Mouse (Mus musculus): ENCODE data around the gene Enpp1. TPM values are rescaled to one million over a fixed set of nuclear protein-coding genes. Genes with fewer than 3 reads are reported as not detected.

Gene Enpp1
- polyA plus RNA-seq, 1 experiment from 2014 or later, result 0.62 TPM

DNA sequence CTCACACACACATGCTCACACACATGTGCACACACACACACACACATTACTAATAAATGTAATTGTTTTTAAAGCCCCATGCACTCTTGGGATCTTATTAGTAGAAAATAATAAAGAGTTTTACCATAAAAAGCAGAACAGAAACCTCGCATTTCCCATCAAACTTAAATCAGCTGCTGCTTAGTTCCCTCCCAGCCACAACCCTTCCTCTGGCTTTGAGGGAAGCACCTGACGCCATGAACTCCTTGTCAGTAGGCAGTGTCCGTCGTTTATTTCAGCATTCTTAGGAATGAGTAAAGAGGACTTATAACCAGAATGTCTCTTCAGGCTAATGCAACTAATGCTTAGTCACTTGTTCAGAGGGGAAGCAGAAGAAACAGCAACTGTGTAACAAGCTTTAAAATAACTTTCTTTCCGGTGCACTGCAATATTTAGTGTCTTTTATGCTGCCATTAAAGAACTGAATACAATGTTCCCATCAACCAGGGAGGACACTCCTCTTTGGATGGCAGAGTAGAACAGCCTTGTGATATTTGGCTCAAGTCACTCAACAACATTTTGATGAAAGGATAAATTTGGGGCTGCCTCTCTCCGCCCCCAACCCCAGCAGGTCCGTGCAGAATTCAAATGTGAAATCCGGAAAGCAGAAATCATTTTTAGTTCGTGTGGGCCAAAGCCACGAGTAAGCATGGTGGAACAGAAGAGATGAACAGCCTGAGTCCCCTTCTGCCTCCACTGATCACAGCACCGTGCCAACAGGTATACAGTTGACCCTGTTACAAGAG, 69.0 kb downstream of the Enpp1 start:
- H3K4me1 ChIP-seq, result peaks cover 23% of the 10 kb centered on the region
- no peaks in the 10 kb centered on the region for H3K27me3 ChIP-seq (replicated peaks; ENCODE audit: low read depth, poor library complexity, severe bottlenecking)
- 89% methylated on average over 11 of the region's 11 CpGs for WGBS
- H3K9me3 ChIP-seq, result no peaks in the 10 kb centered on the region
- no peak for DNase-seq (ENCODE audit: low spot score)
- no peaks in the 10 kb centered on the region for H3K36me3 ChIP-seq (replicated peaks)
- no peak overlapping the region for H3K4me3 ChIP-seq
- no peak overlapping the region for H3K27ac ChIP-seq (replicated peaks)

DNA sequence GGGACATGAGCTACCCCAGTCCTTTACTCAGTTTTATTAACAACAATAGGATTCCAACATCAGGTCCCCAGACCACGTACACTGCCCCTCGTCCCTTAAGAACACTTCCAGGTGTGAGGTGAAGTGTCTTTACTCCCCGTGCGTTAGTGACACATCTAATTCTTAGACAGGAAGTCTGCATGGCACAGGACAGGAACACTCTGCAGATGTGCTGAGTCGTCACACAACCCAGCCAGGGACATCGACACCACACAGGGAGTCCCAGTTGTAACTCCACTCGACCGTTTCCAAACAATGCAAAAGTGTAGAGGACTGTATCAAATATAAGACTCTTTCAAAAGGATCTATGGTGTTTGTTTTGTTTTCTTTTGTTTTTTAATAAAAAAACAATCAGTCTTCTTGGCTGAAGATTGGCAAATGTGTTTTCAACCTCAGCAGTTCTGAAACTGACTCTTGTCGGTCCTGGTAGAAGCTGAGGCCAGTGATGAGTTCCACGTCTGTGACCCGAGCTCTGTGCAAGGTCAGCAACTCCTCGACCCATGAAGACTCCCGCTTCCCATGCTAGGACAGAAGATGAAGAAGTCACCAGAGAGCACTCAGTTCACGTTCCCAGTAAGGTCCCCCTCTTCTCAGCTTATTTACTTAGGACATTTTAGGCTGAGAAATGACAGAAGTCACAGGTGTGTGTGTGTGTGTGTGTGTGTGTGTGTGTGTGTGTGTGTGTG, 70.4 kb downstream of the Enpp1 start:
- Histone ChIP-seq H3K36me3 (replicated peaks) (no peaks in the 10 kb centered on the region), H3K27me3 (replicated peaks; ENCODE audit: low read depth, poor library complexity, severe bottlenecking) (no peaks in the 10 kb centered on the region), H3K9me3 (no peaks in the 10 kb centered on the region), H3K27ac (replicated peaks) (no peak overlapping the region), H3K4me1 (peaks cover 25% of the 10 kb centered on the region), H3K4me3 (no peak overlapping the region)
- 57% methylated on average over 14 of the region's 14 CpGs for WGBS
- DNase-seq (ENCODE audit: low spot score), result no peak

DNA sequence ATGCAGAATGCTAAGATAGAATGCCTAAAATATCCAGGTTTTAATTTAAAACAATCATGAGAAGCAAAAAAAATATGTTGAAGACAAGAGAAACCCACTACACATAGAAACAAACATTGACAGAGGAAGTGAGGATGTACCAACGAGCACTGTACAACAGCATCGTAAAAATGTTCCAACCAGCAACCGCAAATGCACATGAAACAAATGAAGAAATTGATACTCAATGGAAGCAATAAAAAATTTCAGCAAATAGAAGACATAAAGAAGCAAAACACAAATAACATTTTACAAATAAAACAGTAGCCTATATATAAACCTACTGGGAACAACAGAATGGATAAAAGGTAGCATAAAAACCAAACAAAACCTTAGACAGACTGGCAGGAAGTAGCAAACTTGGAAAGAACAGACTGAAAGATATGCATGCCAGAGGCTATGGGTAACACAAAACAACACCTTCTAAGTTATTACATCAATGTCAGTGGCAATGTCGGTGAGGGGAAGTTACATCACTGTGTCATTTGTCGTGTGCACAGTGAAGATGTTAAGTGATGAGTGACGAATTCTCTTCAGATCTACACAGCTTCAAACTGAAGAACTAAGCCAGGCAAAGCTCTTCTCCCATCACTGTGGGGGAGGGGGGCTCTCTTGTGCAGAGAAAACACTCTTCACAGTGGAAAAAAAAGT, 71.6 kb downstream of the Enpp1 start:
- no peak for DNase-seq (ENCODE audit: low spot score)
- H3K4me1 ChIP-seq, result peaks cover 25% of the 10 kb centered on the region
- whole genome bisulfite sequencing, result 82% methylated on average over 6 of the region's 6 CpGs

DNA sequence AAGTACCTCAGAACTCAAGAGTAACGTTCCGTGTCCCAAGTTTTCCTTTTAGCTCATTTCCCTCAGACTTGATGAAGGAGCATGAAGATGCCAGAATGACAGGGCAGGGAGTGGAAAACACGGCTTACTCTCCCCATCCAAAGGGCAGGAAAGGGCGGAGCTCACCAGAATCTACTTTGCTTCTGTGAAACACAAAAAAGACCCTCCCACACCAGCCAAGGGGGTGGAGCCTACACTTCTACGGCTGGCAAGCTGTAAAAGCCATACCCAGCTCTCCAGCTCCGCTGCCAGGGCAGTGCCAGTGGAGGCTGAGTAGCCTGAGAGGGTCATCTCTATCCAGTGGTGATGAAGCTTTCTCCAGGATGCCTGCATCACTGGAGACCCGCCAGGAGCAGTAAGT, 72.4 kb downstream of the Enpp1 start:
- no peak overlapping the region for H3K4me3 ChIP-seq
- H3K27ac ChIP-seq (replicated peaks), result no peak overlapping the region
- DNase-seq (ENCODE audit: low spot score), result no peak
- H3K4me1 ChIP-seq, result peaks cover 25% of the 10 kb centered on the region
- H3K27me3 ChIP-seq (replicated peaks; ENCODE audit: low read depth, poor library complexity, severe bottlenecking), result no peaks in the 10 kb centered on the region
- 66% methylated on average over 7 of the region's 7 CpGs for WGBS
- H3K36me3 ChIP-seq (replicated peaks), result no peaks in the 10 kb centered on the region
- H3K9me3 ChIP-seq, result no peaks in the 10 kb centered on the region

More for the DNA sequence above, 71.6 kb downstream of the Enpp1 start:
- Histone ChIP-seq H3K27ac (replicated peaks) (no peak overlapping the region), H3K9me3 (no peaks in the 10 kb centered on the region), H3K4me3 (no peak overlapping the region), H3K27me3 (replicated peaks; ENCODE audit: low read depth, poor library complexity, severe bottlenecking) (no peaks in the 10 kb centered on the region), H3K36me3 (replicated peaks) (no peaks in the 10 kb centered on the region)

- Histone ChIP-seq H3K27ac (replicated peaks) (0 out of 2 replicates have a peak overlapping the region, but pooled peaks have one; percentile 7), H3K9me3 (no peaks in the 10 kb centered on the region), H3K27me3 (replicated peaks; ENCODE audit: low read depth, poor library complexity, severe bottlenecking) (no peaks in the 10 kb centered on the region), H3K4me1 (peaks cover 25% of the 10 kb centered on the region), H3K36me3 (replicated peaks) (no peaks in the 10 kb centered on the region), H3K4me3 (no peak overlapping the region)
- 50% methylated on average over 10 of the region's 10 CpGs for WGBS
- DNase-seq (ENCODE audit: low spot score), result peak; percentile 49
Observed at GRCm38 (mm10) chr10:24638306-24639070, 73.5 kb downstream of the Enpp1 start.

DNA sequence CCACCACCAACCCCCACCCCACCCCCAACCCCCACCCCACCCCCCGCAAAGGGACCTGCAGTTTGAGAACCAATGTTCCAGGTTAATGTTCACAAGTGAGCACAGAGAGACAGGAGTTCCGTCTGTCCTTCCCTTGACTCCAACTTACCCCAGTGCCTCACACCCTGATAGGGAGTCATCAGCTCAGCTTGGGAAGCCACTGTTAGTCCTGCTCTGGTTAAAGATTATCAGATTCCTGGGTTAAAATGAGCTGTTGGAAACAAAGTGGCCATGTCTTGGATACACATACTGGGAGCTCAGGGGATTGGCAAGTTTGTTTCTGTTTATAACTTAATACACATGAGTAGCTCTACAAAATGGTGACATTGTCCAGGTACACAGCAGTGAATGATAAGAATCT, 75.0 kb downstream of the Enpp1 start:
- WGBS, result 87% methylated on average over 2 of the region's 2 CpGs
- H3K27me3 ChIP-seq (replicated peaks; ENCODE audit: low read depth, poor library complexity, severe bottlenecking), result no peaks in the 10 kb centered on the region
- DNase-seq (ENCODE audit: low spot score), result no peak
- no peaks in the 10 kb centered on the region for H3K9me3 ChIP-seq
- H3K36me3 ChIP-seq (replicated peaks), result no peaks in the 10 kb centered on the region
- no peak overlapping the region for H3K4me3 ChIP-seq
- peaks cover 25% of the 10 kb centered on the region for H3K4me1 ChIP-seq
- no peak overlapping the region for H3K27ac ChIP-seq (replicated peaks)

- peaks cover 21% of the 10 kb centered on the region for H3K4me1 ChIP-seq
- no peak overlapping the region for H3K4me3 ChIP-seq
- H3K9me3 ChIP-seq, result no peaks in the 10 kb centered on the region
- 91% methylated on average over 10 of the region's 10 CpGs for WGBS
- DNase-seq (ENCODE audit: low spot score), result no peak
- no peaks in the 10 kb centered on the region for H3K36me3 ChIP-seq (replicated peaks)
- no peaks in the 10 kb centered on the region for H3K27me3 ChIP-seq (replicated peaks; ENCODE audit: low read depth, poor library complexity, severe bottlenecking)
- no peak overlapping the region for H3K27ac ChIP-seq (replicated peaks)
Observed at GRCm38 (mm10) chr10:24635884-24636283, 76.1 kb downstream of the Enpp1 start.

DNA sequence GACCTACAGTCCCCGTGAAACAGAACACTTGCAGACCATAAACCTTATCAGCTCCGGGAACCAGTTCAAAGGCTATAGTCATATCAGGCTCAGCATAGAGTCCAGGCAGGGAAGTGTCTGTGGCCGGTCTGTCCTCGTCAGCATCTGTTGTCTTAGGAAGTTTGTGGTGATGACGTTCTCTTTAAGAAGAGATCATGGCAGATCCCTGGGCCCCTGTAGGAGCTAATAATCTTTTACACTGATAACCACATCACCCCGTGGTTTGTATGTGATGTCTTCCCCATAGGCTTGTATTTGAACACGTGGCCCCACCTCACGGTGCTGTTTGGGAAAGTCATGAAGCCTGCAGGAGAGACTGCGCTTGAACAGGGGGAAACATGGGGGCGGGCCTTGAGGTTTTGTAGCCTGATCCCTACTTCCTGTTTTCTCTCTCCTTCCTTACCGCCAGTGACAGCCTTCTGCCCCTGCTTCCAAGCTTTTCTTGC, 76.6 kb downstream of the Enpp1 start:
- Histone ChIP-seq H3K27me3 (replicated peaks; ENCODE audit: low read depth, poor library complexity, severe bottlenecking) (no peaks in the 10 kb centered on the region), H3K36me3 (replicated peaks) (no peaks in the 10 kb centered on the region), H3K4me1 (peaks cover 19% of the 10 kb centered on the region), H3K27ac (replicated peaks) (0 out of 2 replicates have a peak overlapping the region, but pooled peaks have one; percentile 20), H3K9me3 (no peaks in the 10 kb centered on the region), H3K4me3 (no peak overlapping the region)
- 84% methylated on average over 11 of the region's 11 CpGs for WGBS
- DNase-seq (ENCODE audit: low spot score), result no peak

DNA sequence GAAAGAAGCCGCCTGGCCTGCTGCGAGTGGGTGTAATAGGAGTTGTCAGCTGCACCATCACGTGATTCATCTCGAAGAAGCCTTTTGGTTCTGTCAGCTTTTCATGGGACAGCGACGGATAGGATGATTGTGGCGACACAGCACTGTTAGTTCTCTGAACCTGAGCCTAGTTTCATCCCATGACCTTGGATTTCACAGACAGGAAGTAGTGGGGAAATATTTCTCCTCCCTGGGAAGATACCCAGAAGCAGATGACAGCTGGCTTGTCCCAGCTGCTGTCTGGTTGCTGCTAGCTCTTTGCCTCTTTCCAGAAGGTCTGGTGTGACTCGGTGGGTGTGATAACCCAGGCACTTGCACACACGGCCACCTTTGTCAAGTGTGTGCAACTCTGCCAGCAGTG, 77.7 kb downstream of the Enpp1 start:
- no peak for DNase-seq (ENCODE audit: low spot score)
- WGBS, result 79% methylated on average over 9 of the region's 9 CpGs
- Histone ChIP-seq H3K4me3 (no peak overlapping the region), H3K4me1 (peaks cover 13% of the 10 kb centered on the region), H3K36me3 (replicated peaks) (no peaks in the 10 kb centered on the region), H3K9me3 (no peaks in the 10 kb centered on the region), H3K27me3 (replicated peaks; ENCODE audit: low read depth, poor library complexity, severe bottlenecking) (peaks cover 2% of the 10 kb centered on the region; the same call in 1 of the 2 replicates), H3K27ac (replicated peaks) (peak overlapping the region; percentile 30)

- Histone ChIP-seq H3K9me3 (no peaks in the 10 kb centered on the region), H3K27ac (replicated peaks) (no peak overlapping the region), H3K36me3 (replicated peaks) (no peaks in the 10 kb centered on the region), H3K4me1 (no peaks in the 10 kb centered on the region; the same call in 1 of the 2 replicates), H3K27me3 (replicated peaks; ENCODE audit: low read depth, poor library complexity, severe bottlenecking) (peaks cover 8% of the 10 kb centered on the region; the same call in 1 of the 2 replicates), H3K4me3 (no peak overlapping the region)
- WGBS, result 91% methylated on average over 5 of the region's 5 CpGs
- no peak for DNase-seq (ENCODE audit: low spot score)
Observed at GRCm38 (mm10) chr10:24631122-24631521, 80.8 kb downstream of the Enpp1 start.

DNA sequence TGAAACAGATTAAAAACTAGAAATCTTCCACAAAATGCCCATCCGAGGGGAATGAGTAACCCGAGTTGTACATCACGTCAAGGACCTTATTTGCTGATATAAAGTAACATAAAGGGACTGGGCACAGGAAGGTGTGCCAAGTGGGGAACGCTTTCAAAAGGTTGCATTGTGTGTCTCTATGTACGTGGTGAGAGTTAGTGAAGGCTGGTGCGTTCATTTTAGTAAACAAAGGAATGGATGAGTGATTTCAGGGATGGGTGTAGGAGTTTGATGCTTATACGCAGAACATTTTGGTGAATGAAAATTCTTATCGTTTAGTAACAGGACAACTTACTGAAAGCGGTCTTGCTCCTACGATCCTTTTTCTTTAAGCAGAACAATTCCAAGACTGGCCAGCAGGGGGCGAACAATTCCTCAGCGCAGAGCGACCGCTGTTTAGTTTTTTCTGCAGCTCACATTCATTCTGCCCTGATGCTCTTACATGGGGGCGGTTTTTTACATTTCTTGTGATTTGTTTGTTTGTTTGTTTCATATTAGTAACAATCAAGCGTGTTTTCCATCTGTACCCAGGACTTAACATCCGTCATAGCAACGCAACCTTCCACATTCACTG, 81.4 kb downstream of the Enpp1 start:
- no peak overlapping the region for H3K4me3 ChIP-seq
- WGBS, result 26% methylated on average over 18 of the region's 18 CpGs
- H3K27ac ChIP-seq (replicated peaks), result no peak overlapping the region
- no peaks in the 10 kb centered on the region; the same call in 1 of the 2 replicates for H3K4me1 ChIP-seq
- H3K36me3 ChIP-seq (replicated peaks), result no peaks in the 10 kb centered on the region
- H3K27me3 ChIP-seq (replicated peaks; ENCODE audit: low read depth, poor library complexity, severe bottlenecking), result peaks cover 8% of the 10 kb centered on the region; the same call in 1 of the 2 replicates
- H3K9me3 ChIP-seq, result no peaks in the 10 kb centered on the region
- peak; percentile 81 for DNase-seq (ENCODE audit: low spot score)
